Mouse (Mus musculus) urinary bladder, postnatal 14 days (tissue): Measurements from ENCODE around the gene Rtp4.
A peak's percentile ranks its signal among the peaks of the same experiment; 100 is the strongest.

Experiments
- DNase-seq: peaks from one replicate; pipeline ENCODE4 v3.0.0; 2021; ENCODE audit warnings: low spot score

Gene Rtp4

GRCm38 (mm10) chr16:23513401-23513800, 6.7 kb upstream of the Rtp4 start:
- no peak for DNase-seq

- DNase-seq: peak; percentile 66
Measured at GRCm38 (mm10) chr16:23515766-23516165, 4.3 kb upstream of the Rtp4 start.

GRCm38 (mm10) chr16:23516606-23517005, 3.5 kb upstream of the Rtp4 start:
- no peak for DNase-seq

GRCm38 (mm10) chr16:23517230-23517629, 2.9 kb upstream of the Rtp4 start:
- DNase-seq: no peak

GRCm38 (mm10) chr16:23517754-23518566, 2.1 kb upstream of the Rtp4 start:
- DNase-seq: no peak

- no peak for DNase-seq
Measured at GRCm38 (mm10) chr16:23518567-23519369, 1.3 kb upstream of the Rtp4 start.

- no peak for DNase-seq
Measured at GRCm38 (mm10) chr16:23519771-23520170, 320 bp upstream of the Rtp4 start.

GRCm38 (mm10) chr16:23521092-23521491, 1.0 kb downstream of the Rtp4 start:
- DNase-seq: no peak

GRCm38 (mm10) chr16:23522081-23522480, 2.0 kb downstream of the Rtp4 start:
- DNase-seq: no peak

GRCm38 (mm10) chr16:23529186-23529585, 9.1 kb downstream of the Rtp4 start:
- DNase-seq: no peak

- no peak for DNase-seq
Measured at GRCm38 (mm10) chr16:23533707-23534106, 13.6 kb downstream of the Rtp4 start.

GRCm38 (mm10) chr16:23541046-23541445, 21.0 kb downstream of the Rtp4 start:
- no peak for DNase-seq

- no peak for DNase-seq
Measured at GRCm38 (mm10) chr16:23542866-23543265, 22.8 kb downstream of the Rtp4 start.

GRCm38 (mm10) chr16:23544361-23544760, 24.3 kb downstream of the Rtp4 start:
- no peak for DNase-seq

GRCm38 (mm10) chr16:23547783-23548182, 27.7 kb downstream of the Rtp4 start:
- DNase-seq: no peak

GRCm38 (mm10) chr16:23550346-23550980, 30.4 kb downstream of the Rtp4 start:
- DNase-seq: peak; percentile 60

- DNase-seq: no peak
Measured at GRCm38 (mm10) chr16:23550981-23551582, 31.0 kb downstream of the Rtp4 start.

- DNase-seq: no peak
Measured at GRCm38 (mm10) chr16:23554673-23555072, 34.6 kb downstream of the Rtp4 start.

GRCm38 (mm10) chr16:23557195-23557594, 37.1 kb downstream of the Rtp4 start:
- DNase-seq: no peak

- DNase-seq: no peak
Measured at GRCm38 (mm10) chr16:23557669-23558068, 37.6 kb downstream of the Rtp4 start.

GRCm38 (mm10) chr16:23568369-23568958, 48.4 kb downstream of the Rtp4 start:
- DNase-seq: no peak

- DNase-seq: no peak
Measured at GRCm38 (mm10) chr16:23574561-23574960, 54.5 kb downstream of the Rtp4 start.
